Mouse (Mus musculus) midbrain, embryonic 16.5 days (tissue): ENCODE measurements around the gene Slc6a17. TPM values are rescaled to one million over a fixed set of nuclear protein-coding genes. Genes with fewer than 3 reads are reported as not detected.
A peak's percentile ranks its signal among the peaks of the same experiment; 100 is the strongest.

Source experiments
- ATAC-seq: fragments of 200-750 bp; cut with Nextera tagmentation; 2 replicates; pipeline ENCODE4 v1.8.0; 2017; ENCODE audit warnings: moderate TSS enrichment
- H3K27ac ChIP-seq: fragments of 300-500 bp; sonication (generic); 2 replicates; pipeline ENCODE4 v1.5.1; 2014; ENCODE audit warnings: mild to moderate bottlenecking, low read length, mixed read lengths
- H3K27me3 ChIP-seq: fragments of 300-500 bp; sonication (generic); 2 replicates; pipeline ENCODE4 v1.6.1; 2014; ENCODE audit warnings: low read depth, low read length, mixed read lengths; ENCODE audit not compliant: control insufficient read depth, insufficient read depth
- H3K36me3 ChIP-seq: fragments of 300-500 bp; sonication (generic); 2 replicates; pipeline ENCODE4 v1.6.1; 2014; ENCODE audit warnings: mild to moderate bottlenecking, low read length, moderate library complexity, mixed read lengths; ENCODE audit not compliant: control insufficient read depth, insufficient read depth
- H3K4me1 ChIP-seq: fragments of 300-500 bp; sonication (generic); 2 replicates; pipeline ENCODE4 v1.6.1; 2014; ENCODE audit warnings: mild to moderate bottlenecking, low read length, mixed read lengths; ENCODE audit not compliant: control insufficient read depth, insufficient read depth
- H3K4me2 ChIP-seq: fragments of 300-500 bp; sonication (generic); 2 replicates; pipeline ENCODE4 v1.6.1; 2014; ENCODE audit warnings: mild to moderate bottlenecking, low read length, mixed read lengths
- H3K4me3 ChIP-seq: fragments of 300-500 bp; sonication (generic); 2 replicates; pipeline ENCODE4 v1.5.1; 2014; ENCODE audit warnings: low read depth, mild to moderate bottlenecking, low read length, moderate library complexity, mixed read lengths
- H3K9ac ChIP-seq: fragments of 300-500 bp; sonication (generic); 2 replicates; pipeline ENCODE4 v1.6.1; 2014; ENCODE audit warnings: low read depth, low read length, mixed read lengths
- H3K9me3 ChIP-seq: fragments of 300-500 bp; sonication (generic); replicated peaks from 2 replicates; pipeline ENCODE4 v1.6.1; 2014; ENCODE audit warnings: mild to moderate bottlenecking, low read length, mixed read lengths; ENCODE audit not compliant: control insufficient read depth, poor library complexity, severe bottlenecking
- WGBS: fragments of 180-500 bp; shearing (Covaris S2); extraction: QIAGEN DNeasy Blood & Tissue Kit; methylation state at CpG from one replicate; pipeline ENCODE4 v1.1.7; 2014; 5-methylcytosine and 5-hydroxymethylcytosine counted together
- polyA plus RNA-seq: library from polyadenylated mRNA; unstranded; fragments of >200 nt; fragmentation: Nextera tagmentation; extraction: Ambion mirVana; gene quantifications from 2 replicates; pipeline ENCODE4 v1.2.1, GENCODE M21; 2015

The Slc6a17 gene
- 17.5 and 23.3 TPM in 2 replicates for polyA plus RNA-seq

GRCm38 (mm10) chr3:107517631-107518108, at the start of gene Slc6a17:
Slc6a17 (minus strand) TSS chr3:107518018.
- peak within 1 kb of the TSS; percentile 74 for H3K4me3 ChIP-seq
- peak within 1 kb of the TSS; percentile 82 for H3K9ac ChIP-seq
- no peaks in the 10 kb centered on the region for H3K27me3 ChIP-seq
- H3K4me2 ChIP-seq, result peak within 1 kb of the TSS; percentile 86
- H3K4me1 ChIP-seq, result peaks cover 16% of the 10 kb centered on the region
- peak; percentile 90 for ATAC-seq
- no peaks in the 10 kb centered on the region for H3K36me3 ChIP-seq
- H3K27ac ChIP-seq, result peak within 1 kb of the TSS; percentile 91
- under 1% methylated on average over 63 of the region's 68 CpGs for WGBS
- H3K9me3 ChIP-seq, result no peaks in the 10 kb centered on the region

GRCm38 (mm10) chr3:107565331-107565730, 47.5 kb upstream of the Slc6a17 start:
- Histone ChIP-seq H3K27ac (no peak overlapping the region), H3K4me3 (no peak overlapping the region), H3K4me1 (no peaks in the 10 kb centered on the region), H3K9me3 (no peaks in the 10 kb centered on the region), H3K27me3 (no peaks in the 10 kb centered on the region), H3K4me2 (no peak overlapping the region), H3K36me3 (no peaks in the 10 kb centered on the region), H3K9ac (no peak overlapping the region)
- no peak for ATAC-seq
- WGBS, result 53% methylated on average over 3 of the region's 3 CpGs

- Histone ChIP-seq H3K9ac (no peak overlapping the region), H3K4me2 (no peak overlapping the region), H3K4me3 (no peak overlapping the region), H3K27me3 (no peaks in the 10 kb centered on the region), H3K27ac (no peak overlapping the region), H3K9me3 (no peaks in the 10 kb centered on the region), H3K4me1 (no peaks in the 10 kb centered on the region), H3K36me3 (no peaks in the 10 kb centered on the region)
- 39% methylated on average over 4 of the region's 4 CpGs for WGBS
- ATAC-seq, result no peak
Measured at GRCm38 (mm10) chr3:107563880-107564279, 46.1 kb upstream of the Slc6a17 start.

GRCm38 (mm10) chr3:107562591-107562990, 44.8 kb upstream of the Slc6a17 start:
- 85% methylated on average over 4 of the region's 4 CpGs for WGBS
- Histone ChIP-seq H3K4me1 (no peaks in the 10 kb centered on the region), H3K9ac (no peak overlapping the region), H3K27me3 (no peaks in the 10 kb centered on the region), H3K9me3 (no peaks in the 10 kb centered on the region), H3K36me3 (no peaks in the 10 kb centered on the region), H3K27ac (no peak overlapping the region), H3K4me3 (no peak overlapping the region), H3K4me2 (no peak overlapping the region)
- ATAC-seq, result no peak

- H3K27ac ChIP-seq, result no peak overlapping the region
- H3K36me3 ChIP-seq, result no peaks in the 10 kb centered on the region
- no peak overlapping the region for H3K4me3 ChIP-seq
- no peaks in the 10 kb centered on the region for H3K27me3 ChIP-seq
- WGBS, result 83% methylated on average over 2 of the region's 2 CpGs
- no peak overlapping the region for H3K9ac ChIP-seq
- no peak overlapping the region for H3K4me2 ChIP-seq
- no peaks in the 10 kb centered on the region for H3K4me1 ChIP-seq
- no peak for ATAC-seq
- no peaks in the 10 kb centered on the region for H3K9me3 ChIP-seq
Measured at GRCm38 (mm10) chr3:107562104-107562503, 44.3 kb upstream of the Slc6a17 start.

- H3K4me1 ChIP-seq, result no peaks in the 10 kb centered on the region
- no peak overlapping the region for H3K27ac ChIP-seq
- WGBS, result 13% methylated on average over 3 of the region's 3 CpGs
- H3K4me2 ChIP-seq, result no peak overlapping the region
- no peaks in the 10 kb centered on the region for H3K27me3 ChIP-seq
- H3K9me3 ChIP-seq, result no peaks in the 10 kb centered on the region
- H3K9ac ChIP-seq, result no peak overlapping the region
- no peak overlapping the region for H3K4me3 ChIP-seq
- ATAC-seq, result peak; percentile 66; the same call in 1 of the 2 replicates
- H3K36me3 ChIP-seq, result no peaks in the 10 kb centered on the region
Measured at GRCm38 (mm10) chr3:107559183-107559582, 41.4 kb upstream of the Slc6a17 start.

- no peak overlapping the region for H3K9ac ChIP-seq
- no peaks in the 10 kb centered on the region for H3K4me1 ChIP-seq
- no peak overlapping the region for H3K4me2 ChIP-seq
- no peaks in the 10 kb centered on the region for H3K36me3 ChIP-seq
- ATAC-seq, result no peak
- no peaks in the 10 kb centered on the region for H3K27me3 ChIP-seq
- H3K4me3 ChIP-seq, result no peak overlapping the region
- 32% methylated on average over 3 of the region's 3 CpGs for WGBS
- H3K27ac ChIP-seq, result no peak overlapping the region
- H3K9me3 ChIP-seq, result no peaks in the 10 kb centered on the region
Measured at GRCm38 (mm10) chr3:107558740-107559139, 40.9 kb upstream of the Slc6a17 start.

GRCm38 (mm10) chr3:107554842-107555241, 37.0 kb upstream of the Slc6a17 start, which contains the start of gene Ubl4b:
Ubl4b (minus strand) TSS chr3:107555073.
- Histone ChIP-seq H3K4me3 (no peak within 1 kb of the TSS), H3K9me3 (no peaks in the 10 kb centered on the region), H3K36me3 (no peaks in the 10 kb centered on the region), H3K4me2 (no peak within 1 kb of the TSS), H3K27ac (no peak within 1 kb of the TSS), H3K4me1 (no peaks in the 10 kb centered on the region), H3K27me3 (no peaks in the 10 kb centered on the region), H3K9ac (no peak within 1 kb of the TSS)
- ATAC-seq, result no peak
- 96% methylated on average over 2 of the region's 2 CpGs for WGBS

- 74% methylated on average over 17 of the region's 17 CpGs for WGBS
- H3K4me3 ChIP-seq, result no peak overlapping the region
- no peak overlapping the region for H3K27ac ChIP-seq
- no peaks in the 10 kb centered on the region for H3K36me3 ChIP-seq
- H3K4me2 ChIP-seq, result no peak overlapping the region
- no peak overlapping the region for H3K9ac ChIP-seq
- H3K4me1 ChIP-seq, result no peaks in the 10 kb centered on the region
- H3K27me3 ChIP-seq, result no peaks in the 10 kb centered on the region
- no peaks in the 10 kb centered on the region for H3K9me3 ChIP-seq
- 0 out of 2 replicates have a peak, but pooled peaks have one; percentile 11 for ATAC-seq
Measured at GRCm38 (mm10) chr3:107550409-107551049, 32.7 kb upstream of the Slc6a17 start.
